Mouse (Mus musculus) heart, adult 2 months (tissue): Measurements from ENCODE around the gene Gmnn.
"Not testable (repeated sequence)": the region's sequence is repeated elsewhere in the genome, so short reads cannot be mapped to it uniquely, and the experiment has no call there.

Source experiments
- CTCF ChIP-seq: fragments of 200-600 bp; IDR thresholded peaks from 2 replicates; pipeline ENCODE4 v1.8.1; 2022; ENCODE audit warnings: antibody characterized with exemption, mild to moderate bottlenecking, moderate library complexity
- POLR2A ChIP-seq: fragments of 200-500 bp; IDR thresholded peaks from 2 replicates; pipeline ENCODE4 v1.6.1; 2011; ENCODE audit warnings: mild to moderate bottlenecking, low read depth, low read length, control low read depth; ENCODE audit not compliant: insufficient read depth

- TF ChIP-seq CTCF, POLR2A: not testable (repeated sequence)
These were observed 6.1 kb upstream of the Gmnn start for GRCm38 (mm10) chr13:24767809-24768208.
